Mouse (Mus musculus): ENCODE data around the gene Aebp1.
"Not testable (repeated sequence)": the region's sequence is repeated elsewhere in the genome, so short reads cannot be mapped to it uniquely, and the experiment has no call there.

Aebp1 gene

DNA sequence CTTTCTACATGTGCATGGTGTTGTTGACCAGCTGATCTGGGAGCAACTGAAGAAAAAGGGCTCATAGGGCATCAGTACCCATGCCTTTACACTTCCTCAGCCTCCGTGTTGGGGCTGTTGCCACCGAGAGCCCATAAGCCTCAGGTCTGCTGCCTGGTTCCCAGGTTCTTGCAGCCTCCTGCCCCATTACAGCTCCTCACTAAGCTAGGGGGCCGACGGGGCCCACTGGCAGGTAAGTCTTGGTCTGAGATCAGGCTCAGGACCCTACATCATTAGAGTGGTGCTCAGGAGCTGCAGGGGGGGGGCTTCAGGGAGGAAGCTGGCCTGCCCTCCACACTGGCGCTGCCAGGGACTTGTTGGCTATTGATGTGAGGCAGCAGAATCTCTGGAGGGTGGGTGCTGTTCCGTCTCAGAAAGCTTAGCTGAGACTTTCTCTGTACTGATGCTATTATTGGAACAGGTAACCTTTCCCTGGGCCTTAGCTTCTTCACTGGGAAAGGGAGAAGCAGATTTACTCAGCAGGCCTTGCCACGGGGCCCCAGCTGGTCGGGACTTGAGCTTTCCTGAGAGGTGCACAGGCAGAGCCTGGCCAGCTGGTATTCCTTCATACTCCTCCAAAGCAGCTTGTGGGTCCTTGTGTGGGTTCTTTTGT lies 5.1 kb upstream of the Aebp1 start:
- DNase-seq = no peak

- DNase-seq = no peak
Measured at GRCm38 (mm10) chr11:5858723-5859122, 3.0 kb upstream of the Aebp1 start.

DNA sequence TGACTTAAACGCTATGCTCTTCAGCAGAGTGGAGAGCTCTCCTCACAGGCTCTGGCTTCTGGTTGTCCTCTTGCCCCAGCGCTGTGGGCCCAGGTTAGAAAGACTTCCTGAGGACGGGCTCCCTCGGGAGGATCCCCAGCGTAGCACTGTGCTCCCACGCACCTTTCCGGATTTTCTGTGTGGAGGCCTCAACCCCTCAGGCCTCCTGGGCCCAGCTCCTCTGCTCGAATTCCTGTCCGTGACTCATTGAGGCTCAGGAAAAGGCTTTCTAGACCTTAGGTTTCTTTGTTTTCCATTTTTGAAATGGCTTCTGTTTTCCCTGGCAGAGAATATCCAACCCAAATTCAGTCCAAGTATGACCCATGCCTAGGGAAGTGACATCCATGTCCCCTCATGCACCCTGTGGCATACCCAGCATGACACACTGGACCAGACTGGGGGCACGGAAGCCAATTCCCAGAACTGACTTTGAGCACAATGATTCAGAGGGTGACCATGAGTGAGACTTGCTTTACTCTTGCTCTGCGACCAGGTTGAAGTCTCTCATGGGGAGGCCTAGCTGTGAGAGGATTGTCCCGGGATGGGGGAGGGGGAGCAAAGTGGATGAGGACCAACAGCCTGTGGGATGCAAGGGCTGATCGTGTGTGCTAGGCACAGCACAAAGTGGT lies 1.7 kb upstream of the Aebp1 start:
- no peak for DNase-seq

DNA sequence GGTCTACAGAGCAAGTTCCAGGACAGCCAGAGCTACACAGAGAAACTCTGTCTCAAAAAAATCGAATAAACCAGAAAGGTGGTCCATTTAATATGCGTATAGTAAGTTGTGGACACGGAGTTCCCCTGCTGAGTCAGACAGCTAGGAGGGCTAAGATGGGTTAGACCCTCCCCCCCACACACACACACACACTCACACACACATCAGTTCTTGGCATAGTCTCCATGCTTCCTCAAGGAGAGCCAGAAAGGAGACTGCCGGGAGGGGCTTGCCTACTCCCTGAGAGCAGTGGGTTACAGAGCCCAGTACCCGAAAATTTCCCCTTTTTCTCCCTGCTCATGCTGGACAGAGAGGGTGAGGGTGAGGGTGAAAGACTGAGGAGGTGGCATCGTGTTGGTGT lies 1.1 kb upstream of the Aebp1 start:
- DNase-seq = no peak

DNA sequence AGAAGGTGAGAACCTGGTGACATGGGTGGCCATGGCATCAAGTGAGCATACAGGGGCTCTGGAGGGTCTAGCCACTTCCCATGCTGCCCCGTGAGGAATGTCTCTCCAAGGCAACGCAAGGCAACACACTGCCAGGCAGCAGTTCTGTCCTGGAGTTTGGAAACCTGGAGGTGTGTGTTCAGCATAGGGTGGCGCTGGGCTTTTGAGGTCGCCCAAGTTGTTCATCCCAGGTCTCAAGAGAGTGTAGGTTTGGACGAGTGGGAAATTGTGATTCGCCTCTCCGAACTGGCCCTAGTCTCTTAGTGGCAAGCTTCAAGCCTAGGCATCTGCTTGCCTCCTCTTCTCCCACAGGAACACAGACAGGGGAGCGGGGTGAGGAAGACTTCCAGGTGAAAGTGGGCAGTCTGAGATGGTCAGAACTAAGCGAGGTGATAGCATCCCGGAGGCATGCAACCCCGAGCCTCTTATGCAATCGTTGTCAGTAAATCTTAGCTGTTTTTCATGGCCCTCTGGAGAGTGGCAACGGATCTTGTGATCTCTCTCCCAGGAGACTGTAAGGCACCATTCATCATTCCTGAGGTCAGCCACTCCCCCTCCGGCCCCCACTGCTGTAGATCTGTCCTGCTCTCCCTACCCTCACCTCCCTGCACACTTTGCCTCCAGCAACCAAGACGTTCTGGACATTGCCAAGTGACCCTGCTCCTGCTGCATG lies 803 bp downstream of the Aebp1 start:
- DNase-seq = no peak

DNA sequence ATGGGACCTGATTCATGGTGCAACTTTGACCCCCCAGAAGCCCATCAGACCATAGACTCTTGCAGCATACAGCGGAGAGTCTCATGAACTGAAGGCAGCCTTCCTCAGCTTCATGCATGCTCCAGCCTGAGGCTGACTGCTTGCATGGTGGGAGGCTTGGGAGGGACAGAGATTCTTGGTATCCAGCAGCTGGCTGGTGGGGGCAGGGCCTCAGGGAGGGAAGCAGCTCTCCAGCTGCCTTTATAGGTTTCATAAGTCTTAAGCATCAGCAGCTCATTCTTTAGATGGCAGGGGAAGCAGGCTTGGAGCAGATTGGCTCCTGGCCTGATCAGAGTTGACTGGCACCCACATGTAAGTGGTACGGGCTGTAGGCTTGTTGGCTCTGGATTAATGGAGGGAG lies 5.4 kb downstream of the Aebp1 start:
- DNase-seq = no peak

- no peak for DNase-seq
Measured at GRCm38 (mm10) chr11:5868324-5868723, 6.6 kb downstream of the Aebp1 start.

- DNase-seq = peak; percentile 50
Measured at GRCm38 (mm10) chr11:5869331-5869730, 7.6 kb downstream of the Aebp1 start.

DNA sequence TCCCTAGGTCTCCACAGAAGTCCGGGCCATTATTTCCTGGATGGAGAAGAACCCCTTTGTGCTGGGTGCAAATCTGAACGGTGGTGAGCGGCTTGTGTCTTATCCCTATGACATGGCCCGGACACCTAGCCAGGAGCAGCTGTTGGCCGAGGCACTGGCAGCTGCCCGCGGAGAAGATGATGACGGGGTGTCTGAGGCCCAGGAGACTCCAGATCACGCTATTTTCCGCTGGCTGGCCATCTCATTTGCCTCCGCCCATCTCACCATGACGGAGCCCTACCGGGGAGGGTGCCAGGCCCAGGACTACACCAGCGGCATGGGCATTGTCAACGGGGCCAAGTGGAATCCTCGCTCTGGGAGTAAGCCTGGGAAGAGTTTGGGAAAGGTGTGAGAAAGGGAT lies 8.3 kb downstream of the Aebp1 start:
- DNase-seq = no peak

DNA sequence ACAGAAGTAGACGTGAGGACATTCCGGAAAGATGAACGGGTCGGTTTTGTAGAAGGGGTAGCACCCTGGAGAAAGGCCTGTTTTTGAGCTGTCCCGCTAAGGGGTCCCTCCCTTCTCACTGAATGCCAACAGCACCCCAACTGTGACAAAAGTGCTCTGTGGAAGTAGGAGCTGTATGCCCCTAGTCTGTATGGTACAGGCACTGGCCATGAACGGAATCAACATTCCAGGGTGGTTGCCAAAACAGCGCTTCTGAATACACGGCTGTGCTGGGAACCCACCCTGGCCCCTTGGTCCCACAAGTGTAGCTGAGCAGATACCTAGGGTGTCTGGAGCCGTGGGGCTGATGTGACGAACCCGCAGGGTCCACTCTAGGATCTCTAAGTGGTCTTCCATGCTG lies 11.0 kb downstream of the Aebp1 start:
- DNase-seq = peak; percentile 12

DNA sequence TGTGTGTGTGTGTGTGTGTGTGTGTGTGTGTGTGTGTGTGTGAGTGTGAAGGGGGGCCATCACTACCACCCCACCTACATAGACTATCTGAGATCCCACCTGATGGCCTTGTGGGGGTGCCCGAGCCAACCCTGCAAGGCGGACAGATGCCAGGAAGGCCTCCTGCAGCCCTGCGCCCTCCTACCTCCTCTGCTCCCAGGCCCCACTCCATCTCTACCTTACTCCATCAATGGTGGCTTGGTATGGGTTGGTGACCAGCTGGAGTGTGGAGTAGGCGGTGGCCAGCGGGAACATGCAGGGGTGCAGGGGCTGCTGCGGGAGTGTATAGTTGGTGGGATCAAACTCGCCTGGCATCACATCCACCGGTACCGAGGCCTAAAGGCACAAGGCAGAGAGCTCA lies 11.4 kb downstream of the Aebp1 start:
- DNase-seq = peak; percentile 10

GRCm38 (mm10) chr11:5877421-5877820 lies 15.7 kb downstream of the Aebp1 start:
- peak; percentile 22 for DNase-seq

DNA sequence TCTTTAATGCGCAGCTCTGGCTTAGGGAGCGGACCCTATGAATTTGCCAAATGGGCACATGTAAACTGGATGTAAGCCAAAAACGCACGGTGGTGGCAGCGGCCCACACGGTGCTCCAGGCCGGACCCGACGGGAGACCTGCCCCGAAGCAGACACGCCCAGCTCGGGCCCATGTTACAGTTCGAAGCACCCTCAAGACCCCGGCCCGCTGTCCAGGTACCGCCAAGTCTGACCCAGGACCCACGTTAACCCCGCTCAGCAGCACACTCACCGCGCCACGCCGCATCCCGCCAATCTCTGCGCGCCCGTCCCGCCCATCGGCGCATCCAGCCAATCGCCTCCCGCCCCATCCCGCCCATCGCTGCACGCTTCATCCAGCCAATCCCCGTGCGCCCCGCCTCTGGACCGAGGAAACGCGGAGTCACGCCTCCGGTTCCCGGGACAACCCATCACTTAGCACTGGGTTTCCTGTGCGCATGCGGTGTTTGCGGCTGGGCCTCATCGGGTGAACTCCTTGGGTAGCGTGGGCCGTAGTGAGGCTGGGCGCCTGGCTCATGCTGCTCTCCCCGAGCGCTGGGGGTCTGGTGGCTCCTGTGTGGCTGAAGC lies 16.3 kb downstream of the Aebp1 start, which contains the start of gene Pold2:
TSS of gene Pold2 (minus strand) at position 372 of the 606 bp plus-strand sequence.
- DNase-seq = peak; percentile 97

DNA sequence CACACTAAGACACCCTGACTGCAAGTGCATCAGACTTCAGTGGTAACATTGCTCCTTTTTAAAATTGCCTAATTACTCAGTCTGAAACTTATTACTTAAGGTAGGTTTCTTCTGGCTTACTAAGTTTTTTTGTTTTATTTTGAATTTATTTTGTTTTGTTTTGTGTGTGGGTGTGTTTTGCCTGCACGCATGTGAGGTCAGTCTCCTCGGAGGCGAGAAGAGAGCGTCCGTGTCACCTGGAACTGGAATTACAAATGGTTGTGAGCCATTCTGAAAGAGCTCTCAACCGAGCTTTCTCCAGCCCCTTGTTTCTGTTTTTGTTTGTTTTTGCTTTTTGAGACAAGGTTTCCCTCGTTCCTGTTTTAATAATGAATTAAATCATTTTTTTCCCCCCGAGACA lies 16.9 kb downstream of the Aebp1 start:
- DNase-seq = no peak

- DNase-seq = peak; percentile 67
Measured at GRCm38 (mm10) chr11:5879905-5880304, 18.2 kb downstream of the Aebp1 start.

- DNase-seq = no peak
Measured at GRCm38 (mm10) chr11:5882518-5882917, 20.8 kb downstream of the Aebp1 start.

GRCm38 (mm10) chr11:5886187-5886586 lies 24.4 kb downstream of the Aebp1 start:
- DNase-seq = no peak

DNA sequence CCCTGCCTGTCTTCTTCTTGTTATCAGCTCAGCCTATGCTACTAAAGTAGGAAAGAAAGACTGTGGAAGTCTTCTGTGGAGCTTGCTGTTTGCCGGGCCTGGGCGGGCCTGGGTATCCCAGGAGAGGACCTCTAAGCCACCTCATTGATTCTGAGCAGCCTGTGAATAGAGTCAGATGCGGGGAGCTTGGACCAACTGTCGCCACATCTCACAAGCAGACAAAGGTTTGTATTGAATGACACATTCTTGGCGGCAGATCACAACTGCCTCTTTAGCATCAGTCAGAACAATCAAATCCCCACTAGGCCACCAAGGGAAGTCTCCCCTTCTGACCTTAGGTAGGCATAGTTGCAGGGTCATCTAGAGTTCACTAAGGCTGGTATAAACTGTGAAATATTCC lies 25.5 kb downstream of the Aebp1 start:
- DNase-seq = no peak

- DNase-seq = not testable (repeated sequence)
Measured at GRCm38 (mm10) chr11:5888563-5888962, 26.8 kb downstream of the Aebp1 start.

DNA sequence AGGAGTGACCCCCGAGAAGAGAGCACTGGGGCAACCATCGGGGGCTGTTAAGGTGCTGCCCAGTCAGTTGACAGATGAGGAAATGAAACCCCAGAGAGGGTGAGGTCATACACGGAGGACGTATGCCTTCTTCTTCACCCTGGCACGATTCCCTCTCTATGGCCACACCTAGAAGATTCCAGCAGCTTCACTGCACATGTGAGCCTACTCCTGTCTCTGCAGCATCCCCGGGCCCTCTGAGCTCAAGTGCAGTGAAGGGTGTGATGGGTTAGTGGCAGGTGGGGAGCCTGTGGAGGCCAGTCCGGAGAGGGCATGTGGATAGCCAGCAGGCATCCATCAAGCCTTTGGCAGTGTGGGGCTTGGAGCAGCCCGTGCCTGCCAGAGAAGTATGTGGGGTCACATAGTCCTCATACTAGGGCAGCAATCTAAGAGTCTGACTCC lies 30.4 kb downstream of the Aebp1 start:
- peak; percentile 86 for DNase-seq

GRCm38 (mm10) chr11:5892810-5893368 lies 31.1 kb downstream of the Aebp1 start:
- DNase-seq = no peak

- no peak for DNase-seq
Measured at GRCm38 (mm10) chr11:5893807-5894206, 32.1 kb downstream of the Aebp1 start.

- DNase-seq = no peak
Measured at GRCm38 (mm10) chr11:5897230-5897629, 35.5 kb downstream of the Aebp1 start.

All from cerebellum, adult 11-12 months (tissue).